Mouse (Mus musculus) CH12.LX (cell line): ENCODE measurements at regions not wholly inside any gene's neighbourhood (a gene's known extent, or its start where the extent isn't known, plus 50 kb on each side); places are given as distances from the start of the nearest gene placed in this dataset.

Source experiments
- DNase-seq: peaks from one replicate; pipeline ENCODE4 v3.0.0-alpha.2; 2013; ENCODE audit errors: extremely low read depth
- H3K27ac ChIP-seq: 2 replicates; pipeline ENCODE4 v1.5.1; 2012; ENCODE audit warnings: low read depth, mild to moderate bottlenecking, control low read depth, moderate library complexity; ENCODE audit not compliant: insufficient read depth
- H3K27me3 ChIP-seq: replicated peaks from 2 replicates; pipeline ENCODE3; 2012; ENCODE audit warnings: inconsistent platforms
- H3K36me3 ChIP-seq, 2 experiments: replicated peaks in 1 of 2; 2 replicates each; pipeline versions ENCODE3 to v1.6.1; 2012; ENCODE audit warnings: inconsistent platforms in 1 of 2, low read length in 1 of 2, mild to moderate bottlenecking in 1 of 2, mixed read lengths in 1 of 2, moderate library complexity in 1 of 2; ENCODE audit not compliant: control insufficient read depth in 1 of 2, insufficient read depth in 1 of 2
- H3K4me1 ChIP-seq, 2 experiments: 2 replicates each; pipeline ENCODE4 v1.6.1; 2012; ENCODE audit warnings: inconsistent platforms in 1 of 2, moderate library complexity in 1 of 2; ENCODE audit not compliant: insufficient read depth in 2 of 2, control insufficient read depth in 1 of 2
- H3K4me2 ChIP-seq: 2 replicates; pipeline ENCODE4 v1.6.1; 2012; ENCODE audit warnings: low read depth, mild to moderate bottlenecking, control low read depth; ENCODE audit not compliant: poor library complexity, insufficient read depth, severe bottlenecking
- H3K4me3 ChIP-seq, 3 experiments: fragments of 150-350 bp in 1 of 3; sonication (generic) in 1 of 3; replicated peaks in 1 of 3; 2 replicates each; pipeline versions ENCODE3 to v1.5.1; 2011 to 2012; ENCODE audit warnings: low read depth in 2 of 3, low read length in 2 of 3, mild to moderate bottlenecking in 2 of 3, moderate library complexity in 2 of 3, control low read depth in 1 of 3, improper control_type of control experiment in 1 of 3, inconsistent platforms in 1 of 3, mixed read lengths in 1 of 3; ENCODE audit not compliant: poor library complexity in 1 of 3
- H3K79me2 ChIP-seq: replicated peaks from 2 replicates; pipeline ENCODE4 v1.6.1; 2012; ENCODE audit warnings: mild to moderate bottlenecking, moderate library complexity; ENCODE audit not compliant: control insufficient read depth, poor library complexity, insufficient read depth, severe bottlenecking; ENCODE audit errors: extremely low read depth
- H3K9ac ChIP-seq: 2 replicates; pipeline ENCODE4 v1.6.1; 2012; ENCODE audit warnings: low read depth, mild to moderate bottlenecking, control low read depth, moderate library complexity; ENCODE audit not compliant: insufficient read depth
- H3K9me3 ChIP-seq: replicated peaks from 2 replicates; pipeline ENCODE3; 2012; ENCODE audit warnings: low read length, inconsistent platforms, mixed read lengths
- CHD2 ChIP-seq: IDR thresholded peaks from 2 replicates; pipeline ENCODE4 v1.6.1; 2011; ENCODE audit warnings: low read length, improper control_type of control experiment
- CTCF ChIP-seq, 2 experiments: IDR thresholded peaks in 1 of 2; conservative IDR thresholded peaks in 1 of 2; 2 replicates each; pipeline ENCODE4 v1.5.1; 2011 to 2012; ENCODE audit warnings: low read depth in 2 of 2, low read length in 2 of 2, improper control_type of control experiment in 1 of 2, inconsistent platforms in 1 of 2, mild to moderate bottlenecking in 1 of 2, moderate library complexity in 1 of 2
- E2F4 ChIP-seq: IDR thresholded peaks from 2 replicates; pipeline ENCODE4 v1.6.1; 2011; ENCODE audit warnings: low read depth, low read length, improper control_type of control experiment; ENCODE audit not compliant: insufficient replicate concordance
- ELF1 ChIP-seq: IDR thresholded peaks from 2 replicates; pipeline ENCODE4 v1.6.1; 2014; ENCODE audit warnings: low read depth, mild to moderate bottlenecking, inconsistent platforms, low read length, improper control_type of control experiment
- GABPA ChIP-seq: IDR thresholded peaks from 2 replicates; pipeline ENCODE4 v1.6.1; 2012; ENCODE audit warnings: low read depth, low read length, improper control_type of control experiment, inconsistent platforms; ENCODE audit not compliant: insufficient replicate concordance
- HCFC1 ChIP-seq: IDR thresholded peaks from 2 replicates; pipeline ENCODE4 v1.6.1; 2012; ENCODE audit warnings: low read depth, mild to moderate bottlenecking, inconsistent platforms, low read length, improper control_type of control experiment
- IRF4 ChIP-seq: IDR thresholded peaks from 2 replicates; pipeline ENCODE4 v1.6.1; 2014; ENCODE audit warnings: low read depth, mild to moderate bottlenecking, inconsistent platforms, low read length, improper control_type of control experiment
- JUN ChIP-seq: IDR thresholded peaks from 2 replicates; pipeline ENCODE4 v1.6.1; 2011; ENCODE audit warnings: low read depth, mild to moderate bottlenecking, low read length, improper control_type of control experiment, moderate library complexity; ENCODE audit not compliant: insufficient read depth
- MAFK ChIP-seq: IDR thresholded peaks from 2 replicates; pipeline ENCODE4 v1.6.1; 2011; ENCODE audit warnings: low read length, improper control_type of control experiment; ENCODE audit not compliant: insufficient replicate concordance
- MAX ChIP-seq: IDR thresholded peaks from 2 replicates; pipeline ENCODE4 v1.6.1; 2011; ENCODE audit warnings: low read length, improper control_type of control experiment
- MXI1 ChIP-seq: IDR thresholded peaks from 2 replicates; pipeline ENCODE4 v1.6.1; 2011; ENCODE audit warnings: mild to moderate bottlenecking, low read depth, low read length, improper control_type of control experiment
- NELFE ChIP-seq: IDR thresholded peaks from 2 replicates; pipeline ENCODE4 v1.6.1; 2011; ENCODE audit warnings: low read depth, low read length, improper control_type of control experiment
- NRF1 ChIP-seq: IDR thresholded peaks from 2 replicates; pipeline ENCODE4 v1.6.1; 2014; ENCODE audit warnings: low read depth, mild to moderate bottlenecking, inconsistent platforms, low read length, improper control_type of control experiment, moderate library complexity
- PAX5 ChIP-seq: IDR thresholded peaks from 2 replicates; pipeline ENCODE4 v1.6.1; 2012; ENCODE audit warnings: low read length, inconsistent platforms, mixed read lengths
- POLR2A ChIP-seq: IDR thresholded peaks from 2 replicates; pipeline ENCODE4 v1.6.1; 2011; ENCODE audit warnings: low read depth, mild to moderate bottlenecking, improper control_type of control experiment, low read length
- RAD21 ChIP-seq: IDR thresholded peaks from 2 replicates; pipeline ENCODE4 v1.6.1; 2011; ENCODE audit warnings: low read depth, mild to moderate bottlenecking, low read length, improper control_type of control experiment, moderate library complexity
- SIN3A ChIP-seq: IDR thresholded peaks from 2 replicates; pipeline ENCODE4 v1.6.1; 2012; ENCODE audit warnings: low read length, improper control_type of control experiment, inconsistent platforms
- SMC3 ChIP-seq: IDR thresholded peaks from 2 replicates; pipeline ENCODE4 v1.6.1; 2011; ENCODE audit warnings: low read depth, low read length, improper control_type of control experiment
- TCF12 ChIP-seq: IDR thresholded peaks from 2 replicates; pipeline ENCODE4 v1.6.1; 2014; ENCODE audit warnings: low read depth, mild to moderate bottlenecking, inconsistent platforms, low read length, improper control_type of control experiment
- UBTF ChIP-seq: IDR thresholded peaks from 2 replicates; pipeline ENCODE4 v1.6.1; 2012; ENCODE audit warnings: low read depth, mild to moderate bottlenecking, inconsistent platforms, low read length, improper control_type of control experiment, moderate library complexity
- USF1 ChIP-seq: IDR thresholded peaks from 2 replicates; pipeline ENCODE4 v1.6.1; 2014; ENCODE audit warnings: low read depth, mild to moderate bottlenecking, inconsistent platforms, low read length, improper control_type of control experiment
- USF2 ChIP-seq: conservative IDR thresholded peaks from 2 replicates; pipeline ENCODE4 v1.6.1; 2011; ENCODE audit warnings: low read depth, low read length, improper control_type of control experiment
- ZC3H11A ChIP-seq: IDR thresholded peaks from 2 replicates; pipeline ENCODE4 v1.6.1; 2012; ENCODE audit warnings: low read depth, mild to moderate bottlenecking, inconsistent platforms, low read length, improper control_type of control experiment
- ZKSCAN1 ChIP-seq: IDR thresholded peaks from 2 replicates; pipeline ENCODE4 v1.6.1; 2012; ENCODE audit warnings: low read depth, inconsistent platforms, low read length, improper control_type of control experiment, borderline replicate concordance
- ZMIZ1 ChIP-seq: IDR thresholded peaks from 2 replicates; pipeline ENCODE4 v1.6.1; 2012; ENCODE audit warnings: low read depth, mild to moderate bottlenecking, inconsistent platforms, low read length, improper control_type of control experiment
- ZNF384 ChIP-seq: IDR thresholded peaks from 2 replicates; pipeline ENCODE4 v1.6.1; 2012; ENCODE audit warnings: low read depth, low read length, improper control_type of control experiment, inconsistent platforms
- dilution Hi-C: fragments of 300-500 bp; cut with MboI; formaldehyde crosslinking; loops from 2 replicates; pipeline ENCODE4 v1.14.3; 2020; ENCODE audit warnings: low sequenced_read_pairs; ENCODE audit not compliant: extremely low pct_unique_long_range_greater_than_20kb, extremely low pct_ligation_motif_present
- in situ Hi-C: fragments of 300-500 bp; cut with MboI; formaldehyde crosslinking; loops from 3 replicates; pipeline ENCODE4 v1.14.3; 2019; ENCODE audit warnings: low sequenced_read_pairs, low pct_ligation_motif_present, low pct_unique_long_range_greater_than_20kb, mixed read lengths

- in situ Hi-C loops: loop anchor here (25.0 kb wide), 1 partner anchor 123 kb away; the partner anchor contains the start of genes Eif4e3 and Gm20696
- no peak overlapping the region for H3K27ac ChIP-seq
- dilution Hi-C loops: no loop called here
Observed at GRCm38 (mm10) chr6:99784804-99785203, 58.6 kb upstream of the Prok2 start.

GRCm38 (mm10) chr6:99784285-99784684 is 58.1 kb upstream of the Prok2 start:
- in situ Hi-C loops (loop anchor here (25.0 kb wide), 1 partner anchor 122 kb away; the partner anchor contains the start of genes Eif4e3 and Gm20696), dilution Hi-C loops (no loop called here)
- H3K27me3 ChIP-seq: no peaks in the 10 kb centered on the region
- no peak overlapping the region for H3K4me3 ChIP-seq
- no peak for DNase-seq
- H3K79me2 ChIP-seq: no peaks in the 10 kb centered on the region
- H3K27ac ChIP-seq: no peak overlapping the region
- no peak overlapping the region for H3K4me2 ChIP-seq
- no peaks in the 10 kb centered on the region for H3K36me3 ChIP-seq
- no peak overlapping the region for H3K9ac ChIP-seq
- no peaks in the 10 kb centered on the region for H3K9me3 ChIP-seq
- TF ChIP-seq IRF4 (no peak), NELFE (no peak), ZNF384 (no peak), NRF1 (no peak), E2F4 (no peak), GABPA (no peak), SMC3 (no peak), JUN (no peak), TCF12 (no peak), PAX5 (no peak), CTCF (conservative IDR thresholded peaks at IDR 0.05 in 1 of 2, IDR thresholded peaks at IDR 0.05 in 1 of 2; ENCODE audit: low read depth in 2 of 2, low read length in 2 of 2) (no peak), ZMIZ1 (no peak), ZKSCAN1 (no peak)
- peaks cover 0 to 20% of the 10 kb centered on the region in 2 experiments; a peak in 3 of 4 replicates for H3K4me1 ChIP-seq

More at GRCm38 (mm10) chr6:99784804-99785203, 58.6 kb upstream of the Prok2 start:
- no peaks in the 10 kb centered on the region for H3K9me3 ChIP-seq
- no peak overlapping the region for H3K9ac ChIP-seq
- peaks cover 0 to 20% of the 10 kb centered on the region in 2 experiments; a peak in 3 of 4 replicates for H3K4me1 ChIP-seq
- no peaks in the 10 kb centered on the region for H3K79me2 ChIP-seq
- no peaks in the 10 kb centered on the region for H3K27me3 ChIP-seq
- no peak for DNase-seq
- no peaks in the 10 kb centered on the region for H3K36me3 ChIP-seq
- H3K4me3 ChIP-seq: no peak overlapping the region
- no peak for TF ChIP-seq PAX5
- TF ChIP-seq CHD2: no peak
- no peak for TF ChIP-seq USF1
- TF ChIP-seq POLR2A: no peak
- TF ChIP-seq ZNF384: no peak
- TF ChIP-seq ELF1: no peak
- no peak for TF ChIP-seq ZMIZ1
- no peak for TF ChIP-seq RAD21
- TF ChIP-seq SIN3A: no peak
- TF ChIP-seq HCFC1: no peak
- no peak for TF ChIP-seq MXI1
- TF ChIP-seq NELFE: no peak
- TF ChIP-seq MAFK: no peak
- no peak for TF ChIP-seq UBTF
- no peak for TF ChIP-seq MAX
- TF ChIP-seq USF2: no peak
- no peak for TF ChIP-seq ZC3H11A
- no peak overlapping the region for H3K4me2 ChIP-seq
